Mouse (Mus musculus) frontal cortex, postnatal 14 days (tissue): Measurements from ENCODE around the gene Dntt.
A peak's percentile ranks its signal among the peaks of the same experiment; 100 is the strongest.

Experiments
- DNase-seq, 2 experiments: peaks; one replicate each; pipeline ENCODE4 v3.0.0; 2022; ENCODE audit warnings: low spot score in 2 of 2

Gene Dntt

DNA sequence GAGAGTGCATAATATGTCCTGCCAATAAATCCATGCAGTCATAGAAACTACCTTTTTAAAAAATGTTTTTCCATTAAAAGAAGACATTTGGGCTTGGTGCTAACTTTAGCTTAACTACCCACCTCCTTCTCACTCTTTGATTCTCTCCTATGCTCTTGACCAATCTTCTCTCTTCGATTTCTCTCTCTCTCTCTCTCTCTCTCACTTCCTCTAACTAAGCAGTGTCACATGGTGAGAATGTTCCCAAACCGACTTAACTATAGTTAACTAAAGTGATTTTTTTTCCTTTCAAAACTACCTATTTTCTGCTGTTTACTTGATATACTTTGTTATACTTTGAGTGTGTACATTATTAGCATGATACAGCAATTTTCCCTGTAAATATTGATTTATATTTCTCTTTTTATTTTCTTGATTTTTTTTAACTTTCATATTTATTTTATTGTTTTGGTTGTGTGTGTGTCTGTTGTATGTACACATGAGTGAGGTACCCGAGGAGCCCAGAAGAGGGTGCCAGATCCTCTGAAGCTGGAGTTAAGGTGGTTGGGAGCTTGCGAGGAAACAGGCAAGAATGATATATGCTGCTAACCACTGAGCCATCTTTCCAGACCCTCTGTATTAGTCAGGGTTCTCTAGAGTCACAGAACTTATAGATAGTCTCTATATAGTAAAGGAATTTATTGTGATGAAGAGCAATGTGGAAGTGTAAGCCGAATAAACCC is 20.2 kb upstream of the Dntt start:
- DNase-seq = no peak

DNA sequence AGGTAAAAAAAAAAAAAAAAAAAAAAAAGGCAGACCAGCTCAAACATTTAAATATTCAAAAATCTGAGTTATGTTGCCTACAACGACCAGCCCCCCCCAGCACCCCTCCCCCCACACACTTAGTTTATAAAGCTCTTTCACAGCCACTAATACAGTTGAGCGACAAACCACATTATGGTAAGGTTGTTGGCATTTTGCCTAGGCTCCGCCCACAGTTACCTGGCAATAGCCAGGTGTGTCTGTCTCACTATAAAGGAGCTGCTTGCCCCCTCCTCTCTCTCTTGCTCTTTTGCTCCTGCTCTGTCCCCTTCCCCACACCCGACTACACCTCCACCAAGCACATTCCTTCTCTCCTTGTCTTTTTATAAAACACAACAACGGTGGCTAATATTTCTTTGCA is 17.4 kb upstream of the Dntt start:
- DNase-seq = no peak

DNA sequence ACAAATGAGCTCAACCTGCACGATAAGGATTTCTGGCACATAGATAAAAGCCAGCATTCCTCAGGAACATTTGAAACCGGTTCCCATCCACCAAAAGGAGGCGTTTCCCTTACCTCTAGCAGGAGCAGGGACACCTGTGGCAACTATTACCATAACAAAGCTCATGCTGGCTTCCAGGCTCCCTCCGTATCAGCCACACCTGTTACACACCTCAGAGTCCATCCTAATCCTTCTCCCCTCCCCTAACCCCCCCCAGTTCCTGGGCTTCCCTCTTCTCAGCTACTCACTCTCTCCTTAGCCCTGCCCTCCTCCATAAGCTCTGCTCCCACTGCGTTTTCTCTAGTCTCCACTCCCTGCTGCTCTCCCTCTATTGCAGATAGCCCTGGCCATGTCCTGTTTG is 15.5 kb upstream of the Dntt start:
- DNase-seq = no peak

DNA sequence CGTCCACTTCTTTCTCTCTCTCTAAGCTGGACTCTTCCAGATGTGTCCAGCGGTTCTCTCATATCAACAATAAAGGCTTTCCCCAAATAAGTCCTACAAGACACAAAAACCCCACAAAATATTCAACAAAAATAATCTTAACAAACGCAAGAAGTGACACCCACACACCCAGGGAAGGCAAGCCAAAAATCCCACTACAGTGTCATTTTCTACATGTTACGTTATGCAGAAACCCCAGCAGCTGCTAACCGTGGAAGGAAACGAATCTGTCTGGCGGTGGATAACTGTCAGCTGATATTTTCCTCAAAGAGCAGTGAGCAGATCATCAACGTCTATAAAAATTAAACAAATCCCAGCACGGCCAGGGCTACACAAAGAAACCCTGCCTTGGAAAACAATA is 15.1 kb upstream of the Dntt start:
- no peak for DNase-seq

DNA sequence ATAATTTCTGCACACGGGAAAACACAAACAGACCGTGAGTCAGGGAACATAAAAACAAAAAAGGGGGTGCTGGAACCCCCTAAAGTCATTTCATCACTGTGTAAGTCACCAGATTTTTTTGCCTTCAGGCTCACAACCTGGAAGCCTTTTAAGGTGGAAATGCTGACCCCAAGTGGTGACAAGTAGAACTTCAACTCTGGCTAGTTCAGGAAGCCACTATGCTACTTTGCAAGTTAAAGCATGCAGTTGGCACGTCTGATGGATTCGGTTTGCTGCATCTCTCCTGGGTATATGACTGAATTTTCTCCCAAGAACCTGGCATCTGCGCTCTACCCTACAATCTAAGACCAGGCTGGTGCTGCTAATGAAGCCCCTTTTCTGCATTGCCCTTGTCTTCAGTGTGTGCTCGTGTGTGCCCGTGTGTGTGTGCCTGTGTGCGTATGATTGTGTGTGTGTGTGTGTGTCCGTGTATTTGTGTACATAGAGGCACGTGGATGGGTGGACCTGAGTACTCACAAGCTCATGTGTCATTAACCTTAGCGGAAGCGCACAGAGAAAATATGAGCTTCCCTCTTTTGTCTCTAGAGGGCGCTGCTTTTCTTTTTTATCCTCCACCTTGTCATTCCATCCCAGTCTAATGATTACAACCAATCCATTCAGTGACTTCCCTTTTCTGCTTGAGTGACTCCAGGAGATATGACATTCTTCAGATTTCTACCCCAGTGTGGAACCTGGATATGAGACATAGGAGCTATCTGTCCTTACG is 12.9 kb upstream of the Dntt start:
- peak in 1 of 2 experiments; percentile 57 for DNase-seq

DNA sequence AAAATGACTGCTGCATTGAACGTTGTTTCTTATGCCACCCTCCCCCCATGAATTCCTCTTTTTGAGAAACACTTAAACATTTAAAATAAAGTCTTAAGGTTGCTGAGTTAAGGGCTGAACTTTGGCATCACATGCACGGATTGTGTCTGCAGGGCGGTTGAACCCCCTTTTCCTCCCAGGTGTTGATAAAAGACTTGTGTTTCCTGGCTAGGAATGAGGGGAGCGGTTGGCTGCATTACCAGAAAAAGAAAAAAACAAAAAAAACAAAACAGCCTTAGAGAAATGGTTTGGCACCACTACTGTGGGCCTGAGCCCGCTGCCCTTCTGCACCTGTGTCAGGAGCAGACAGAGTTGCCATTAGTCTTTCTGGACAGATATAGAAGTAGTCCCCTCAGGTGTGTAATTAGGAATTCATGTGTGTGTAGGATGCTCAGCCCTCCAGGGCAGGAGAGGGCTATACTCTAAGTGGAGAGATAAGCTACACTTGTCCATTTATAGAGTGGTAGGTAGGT is 9.9 kb upstream of the Dntt start:
- DNase-seq = no peak

DNA sequence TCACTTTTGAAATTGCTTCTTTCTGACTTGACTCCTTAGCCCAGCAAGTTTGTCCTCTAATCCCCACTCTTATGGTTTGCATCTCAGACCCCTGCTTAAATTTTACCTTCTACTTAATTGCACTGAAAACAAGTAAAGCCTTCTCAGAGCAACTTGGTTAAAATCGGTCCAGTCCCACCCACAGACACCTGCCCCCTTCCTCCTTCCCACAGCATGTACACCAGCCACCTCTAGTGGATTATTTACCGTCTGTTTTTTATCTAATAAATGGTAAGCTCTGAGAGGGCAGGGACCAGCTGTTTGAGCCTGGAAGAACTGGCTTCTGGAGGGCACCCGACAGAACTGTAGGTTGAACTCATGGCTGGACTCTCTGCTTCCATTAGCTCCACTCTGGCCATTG is 8.5 kb upstream of the Dntt start:
- no peak for DNase-seq

DNA sequence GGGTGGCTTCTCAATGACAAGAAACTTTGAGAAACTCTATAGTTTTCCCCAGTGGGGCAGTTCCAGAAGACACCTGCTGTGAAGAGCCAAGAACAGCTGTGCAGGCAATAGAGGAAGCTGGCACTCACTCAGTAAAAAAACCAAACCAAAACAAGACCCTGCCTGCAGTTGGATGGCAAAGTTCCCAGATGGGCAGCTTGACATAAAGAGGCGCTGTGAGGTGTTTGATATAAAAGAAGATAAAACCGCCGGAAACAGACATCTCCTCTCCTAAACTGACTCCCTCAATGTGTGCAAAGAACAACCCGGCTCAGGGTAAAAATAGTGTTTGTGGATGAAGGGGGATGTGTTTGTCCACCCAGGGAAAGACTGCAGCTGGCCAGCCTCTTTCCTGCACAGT is 6.8 kb upstream of the Dntt start:
- peak in 1 of 2 experiments; percentile 41 for DNase-seq

DNA sequence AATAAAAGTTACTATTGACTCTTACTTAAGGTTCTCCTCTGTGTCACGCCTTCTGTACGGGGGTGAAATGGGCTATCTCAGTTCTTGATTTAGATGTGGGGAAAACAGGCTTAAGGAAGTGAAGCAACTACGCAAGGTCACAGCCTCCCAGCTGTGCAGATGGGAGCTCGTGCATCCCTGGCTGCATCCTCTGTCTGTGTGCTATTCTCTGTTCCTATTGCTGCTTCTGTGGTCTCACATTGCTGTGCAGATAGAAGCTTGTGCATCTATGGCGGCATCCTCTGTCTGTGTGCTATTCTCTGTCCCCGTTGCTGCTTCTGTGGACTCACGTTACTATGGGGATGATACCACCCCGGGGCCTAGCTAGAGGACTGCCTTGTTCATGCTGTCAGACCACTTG is 2.5 kb upstream of the Dntt start:
- DNase-seq = no peak

DNA sequence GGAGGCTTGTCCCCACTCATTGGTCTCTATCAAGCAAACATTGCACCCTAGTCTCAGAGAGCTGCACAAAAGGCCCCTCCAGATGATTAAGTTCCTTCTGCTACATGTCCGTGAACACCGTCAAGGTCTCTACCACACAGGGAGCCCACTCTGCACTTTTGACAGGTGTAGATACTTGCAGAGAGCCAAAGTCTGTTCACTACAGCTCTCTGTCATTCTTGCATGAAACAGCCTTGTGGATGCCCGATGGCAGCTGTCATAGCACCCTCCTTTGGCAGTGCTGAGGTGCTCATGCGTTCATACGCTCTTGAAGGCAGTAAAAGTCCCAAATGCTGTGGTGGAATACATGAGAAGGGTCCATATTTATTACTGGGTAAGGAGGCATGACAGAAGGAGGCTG is 2.1 kb upstream of the Dntt start:
- DNase-seq = no peak

DNA sequence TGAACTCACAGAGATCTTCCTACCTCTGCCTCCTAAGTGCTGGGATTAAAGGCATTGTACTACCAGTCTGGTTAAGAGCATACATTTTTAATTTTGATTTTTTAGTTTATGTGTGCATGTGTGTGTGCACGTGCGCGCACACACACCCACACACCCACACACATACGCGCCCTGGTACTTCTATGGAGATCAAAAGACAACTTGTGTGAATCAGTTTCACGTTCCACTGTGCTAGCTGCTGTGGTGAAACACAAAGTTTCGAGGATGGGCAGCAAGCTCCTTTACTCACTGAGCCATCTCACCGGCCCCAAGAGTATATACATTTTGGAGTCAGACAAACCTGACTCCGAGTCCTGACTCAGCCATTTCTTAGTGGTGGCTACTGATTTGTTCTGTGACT is 1.5 kb upstream of the Dntt start:
- DNase-seq = no peak

DNA sequence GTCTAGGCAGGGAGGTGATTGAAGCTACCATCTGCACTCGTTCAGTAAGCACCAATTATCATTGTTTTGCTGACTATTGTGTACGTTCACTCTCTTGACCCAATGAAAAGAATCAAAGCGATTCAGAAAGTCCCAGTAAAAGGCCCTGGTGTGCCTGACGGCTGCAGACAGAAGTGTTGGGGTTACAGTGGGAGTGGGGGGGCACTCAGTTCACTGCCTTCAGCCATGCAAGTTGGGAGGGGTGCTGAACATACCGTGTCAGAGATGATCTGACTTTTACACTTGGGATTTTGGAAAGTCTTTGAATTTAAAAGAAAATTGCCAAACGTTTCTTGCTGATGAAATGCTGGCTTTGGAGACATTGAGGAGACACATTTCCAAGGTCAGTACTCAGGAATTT is 1.1 kb downstream of the Dntt start:
- no peak for DNase-seq

DNA sequence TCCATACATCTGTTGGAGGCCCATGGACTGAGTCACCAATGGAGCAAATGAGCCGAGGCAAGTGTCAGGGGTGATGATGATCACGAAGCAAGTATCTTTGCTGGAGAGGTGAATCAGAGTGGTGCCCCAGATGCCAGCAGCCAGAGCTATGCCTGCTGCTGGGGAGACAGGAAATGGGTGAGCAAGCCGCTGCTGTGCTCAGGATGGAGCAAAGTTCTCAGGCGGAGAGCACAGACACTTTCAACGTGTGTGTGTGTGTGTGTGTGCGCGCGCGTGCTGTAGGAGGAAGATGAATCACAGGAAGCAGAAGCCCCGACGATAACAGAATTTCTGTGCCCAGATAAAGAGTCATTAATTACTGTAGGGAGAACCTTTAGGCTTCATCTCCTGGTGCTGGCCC is 1.9 kb downstream of the Dntt start:
- DNase-seq = no peak

DNA sequence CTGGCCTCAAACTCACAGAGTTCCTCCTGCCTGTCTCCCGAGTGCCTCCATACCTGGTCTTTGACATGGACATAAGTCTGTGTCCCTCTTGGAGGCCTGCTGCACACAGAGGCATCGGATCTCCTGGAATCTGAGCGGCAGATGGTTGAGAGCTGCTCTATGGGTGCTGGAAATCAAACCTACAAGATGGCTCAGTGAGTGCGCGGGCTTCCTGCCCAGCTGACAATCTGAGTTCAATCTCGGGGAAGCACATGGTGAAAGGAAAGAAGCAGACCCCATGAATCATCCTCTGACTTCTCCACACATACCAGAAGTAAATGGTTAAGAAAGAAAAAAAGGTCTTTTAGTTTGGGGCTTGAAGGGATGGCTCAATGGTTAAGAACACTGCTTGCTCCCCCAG is 2.8 kb downstream of the Dntt start:
- DNase-seq = no peak

DNA sequence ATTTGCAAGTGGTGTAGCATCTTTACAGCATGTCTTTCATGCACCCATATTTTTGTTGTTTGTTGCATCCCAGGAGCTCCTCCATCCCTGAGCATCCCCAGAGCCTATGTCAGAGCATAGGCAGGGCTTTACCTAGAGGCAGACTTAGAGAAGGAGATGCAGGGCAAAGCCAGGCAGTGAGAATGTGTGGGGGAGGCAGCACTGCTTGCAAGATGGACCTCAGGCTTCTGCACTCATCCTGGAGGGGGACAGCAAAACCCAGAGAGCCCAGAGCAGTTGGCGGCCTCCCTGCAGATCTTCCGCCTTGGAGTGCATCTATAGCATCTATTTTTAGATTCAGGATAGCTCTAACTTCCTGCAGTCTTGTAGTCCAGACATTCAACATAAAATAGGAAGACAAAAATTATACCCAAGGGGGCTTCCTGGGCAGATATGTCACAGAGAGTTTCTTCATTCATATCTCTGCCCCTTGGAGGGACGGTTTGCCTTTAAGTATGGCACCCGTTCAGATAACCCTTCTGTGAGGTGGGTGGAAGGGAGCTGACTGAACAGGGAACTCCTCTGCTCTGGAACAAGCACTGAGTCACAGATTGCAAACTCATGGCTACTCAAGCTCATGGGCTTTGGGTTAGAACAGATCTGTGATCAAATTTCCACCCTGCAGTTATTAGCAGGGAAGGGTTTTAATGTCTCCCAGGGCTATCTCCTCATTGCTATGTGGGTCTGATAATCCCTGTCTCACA is 6.9 kb downstream of the Dntt start:
- no peak for DNase-seq

DNA sequence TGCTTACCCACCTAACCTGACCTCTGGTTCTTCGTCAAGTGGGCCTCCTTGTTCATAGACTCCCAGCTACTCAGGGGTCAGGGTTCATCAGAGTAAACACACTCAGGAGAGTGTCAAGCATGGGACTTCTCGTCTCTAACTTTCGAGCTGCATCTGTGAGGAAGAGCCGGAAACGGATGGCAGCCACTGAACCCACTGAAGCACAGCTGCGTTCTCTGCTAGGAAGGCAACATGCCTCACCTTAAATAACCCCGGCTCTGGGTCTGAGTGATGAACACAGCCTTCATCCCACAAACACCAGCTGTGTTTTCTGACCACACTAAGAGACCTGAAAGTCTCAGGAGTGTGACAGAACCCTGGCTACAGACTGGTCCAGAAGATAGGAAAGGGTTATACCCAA is 10.0 kb downstream of the Dntt start:
- DNase-seq = no peak

DNA sequence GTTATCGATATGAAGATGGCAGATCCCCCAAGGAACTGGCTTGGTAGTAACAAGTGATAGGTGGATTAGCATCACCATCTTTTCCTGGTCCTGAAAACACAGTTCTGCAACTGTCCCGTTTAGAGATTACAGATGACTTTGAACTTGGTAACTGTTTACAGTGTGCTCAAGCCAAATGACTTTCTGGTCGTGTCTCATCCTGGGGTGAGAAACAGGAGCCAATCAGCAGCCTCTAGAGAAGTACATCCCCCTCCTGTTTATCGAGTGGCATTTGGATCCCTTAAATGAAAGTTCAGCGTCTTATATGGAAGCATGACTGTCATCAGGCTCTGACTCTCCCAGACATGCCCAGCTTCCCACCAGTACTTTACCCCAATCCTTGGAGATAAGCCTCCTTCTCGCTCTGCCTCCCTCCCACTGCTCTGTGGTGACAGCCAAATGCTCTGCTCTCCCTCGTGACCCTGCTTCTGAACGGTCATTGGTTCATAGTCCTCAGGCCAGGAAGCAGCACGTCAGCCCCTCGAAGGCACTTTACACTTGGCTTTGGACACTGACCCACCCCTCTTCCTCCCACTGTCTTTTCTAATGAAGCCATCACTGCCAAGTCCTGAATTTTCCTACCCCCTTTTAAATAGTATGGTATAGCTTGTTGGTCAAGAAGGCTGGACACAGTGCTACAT is 16.2 kb downstream of the Dntt start:
- DNase-seq = no peak

DNA sequence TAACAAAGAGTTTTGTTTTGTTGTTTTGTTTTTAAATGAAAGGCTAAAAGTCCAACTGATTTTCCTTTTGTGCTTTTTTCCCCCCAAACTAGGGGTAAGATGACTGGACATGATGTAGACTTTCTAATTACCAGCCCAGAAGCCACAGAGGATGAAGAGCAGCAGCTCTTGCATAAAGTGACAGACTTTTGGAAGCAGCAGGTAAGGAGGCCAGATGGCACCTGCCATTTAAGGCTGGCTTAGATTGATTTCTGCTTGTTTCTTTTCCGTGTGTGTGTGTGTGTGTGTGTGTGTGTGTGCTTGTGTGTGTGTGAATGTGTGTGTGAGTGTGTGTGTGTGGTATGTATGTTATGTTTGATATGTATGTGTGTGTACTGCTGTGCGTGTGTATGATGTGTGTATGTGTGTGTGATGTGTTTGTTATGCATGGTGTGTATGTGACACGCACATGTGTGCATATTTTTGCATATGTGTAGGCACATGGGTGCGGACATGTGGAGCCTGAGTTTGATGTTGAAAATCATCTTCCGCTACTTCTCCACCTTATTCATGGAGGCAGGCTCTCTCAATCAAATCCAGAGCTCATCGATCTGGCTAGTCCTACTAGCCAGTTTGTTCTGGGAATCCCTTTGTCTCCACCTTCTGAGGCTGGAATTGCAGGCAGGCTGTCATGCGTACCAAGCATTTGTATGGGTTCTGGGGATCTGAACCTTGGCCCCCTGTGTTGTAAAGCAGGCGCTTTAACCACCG is 18.5 kb downstream of the Dntt start:
- DNase-seq = no peak

DNA sequence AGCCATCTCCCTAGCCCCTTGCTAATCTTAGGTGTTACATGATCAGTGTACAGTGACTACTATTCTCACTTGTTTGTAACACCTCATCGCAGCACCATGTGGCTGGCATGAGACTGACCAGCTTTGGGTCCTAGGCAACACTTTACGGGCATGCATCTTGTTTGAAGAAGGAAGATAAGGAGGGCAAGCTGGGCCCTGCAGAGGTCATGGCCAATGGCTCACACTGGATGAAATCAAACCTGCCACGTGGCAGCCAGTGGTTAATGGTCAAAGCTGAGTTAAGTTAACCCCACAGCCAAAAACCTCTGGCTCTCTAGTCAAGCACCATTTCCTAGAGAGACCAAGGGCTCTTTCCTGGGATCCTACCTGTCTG is 19.1 kb downstream of the Dntt start:
- DNase-seq = no peak

DNA sequence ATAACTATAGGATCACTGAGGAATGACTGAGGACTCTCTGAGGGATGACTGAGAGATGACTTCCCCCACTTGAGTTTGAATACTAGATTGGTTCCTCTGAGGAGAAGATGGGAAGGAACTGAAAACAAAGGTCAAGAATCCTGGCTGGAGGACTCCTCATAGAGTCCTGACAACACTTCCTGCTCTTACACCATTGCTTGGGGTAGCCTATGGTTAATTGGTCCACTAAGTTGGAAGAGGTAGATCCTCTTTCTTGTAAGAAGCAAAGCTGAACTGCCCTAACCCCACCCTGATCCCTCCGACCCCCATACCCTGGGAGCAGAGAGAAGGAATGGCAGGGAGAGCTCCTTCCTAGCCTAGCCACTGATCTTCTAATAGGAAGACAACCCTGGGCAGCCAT is 22.6 kb downstream of the Dntt start:
- DNase-seq = no peak

DNA sequence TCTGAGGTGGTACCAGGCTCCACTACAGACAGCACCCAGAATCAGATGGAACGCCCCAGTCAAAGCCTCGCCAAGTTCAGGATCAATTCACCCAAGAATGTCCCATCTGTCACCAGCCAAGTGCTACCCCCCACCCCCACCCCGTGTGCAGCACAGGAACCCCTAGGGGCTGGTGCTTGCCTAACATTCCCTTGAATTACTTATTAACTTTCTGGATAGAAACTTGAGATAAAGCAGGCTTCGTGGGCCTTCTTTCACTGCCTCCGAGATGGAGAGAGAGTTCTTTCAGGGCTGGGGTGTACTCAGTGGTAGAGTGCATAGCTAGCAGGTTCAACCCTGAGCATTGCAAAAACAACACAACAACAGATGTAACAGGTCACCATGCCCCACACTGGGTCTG is 23.2 kb downstream of the Dntt start:
- no peak for DNase-seq
